Mouse (Mus musculus) kidney, adult 9 months (tissue): ENCODE results near the gene Kctd13.
A peak's percentile ranks its signal among the peaks of the same experiment; 100 is the strongest.
"Not testable (repeated sequence)": the region's sequence is repeated elsewhere in the genome, so short reads cannot be mapped to it uniquely, and the experiment has no call there.

Source experiments
- DNase-seq: peaks from one replicate; pipeline ENCODE4 v3.0.0; 2022

Gene Kctd13

GRCm38 (mm10) chr7:126928384-126929037 lies at the start of gene Kctd13:
Kctd13 (plus strand) TSS chr7:126928879.
- peak; percentile 93 for DNase-seq

- peak; percentile 72 for DNase-seq
Observed at GRCm38 (mm10) chr7:126881040-126881439, 47.6 kb upstream of the Kctd13 start.

DNA sequence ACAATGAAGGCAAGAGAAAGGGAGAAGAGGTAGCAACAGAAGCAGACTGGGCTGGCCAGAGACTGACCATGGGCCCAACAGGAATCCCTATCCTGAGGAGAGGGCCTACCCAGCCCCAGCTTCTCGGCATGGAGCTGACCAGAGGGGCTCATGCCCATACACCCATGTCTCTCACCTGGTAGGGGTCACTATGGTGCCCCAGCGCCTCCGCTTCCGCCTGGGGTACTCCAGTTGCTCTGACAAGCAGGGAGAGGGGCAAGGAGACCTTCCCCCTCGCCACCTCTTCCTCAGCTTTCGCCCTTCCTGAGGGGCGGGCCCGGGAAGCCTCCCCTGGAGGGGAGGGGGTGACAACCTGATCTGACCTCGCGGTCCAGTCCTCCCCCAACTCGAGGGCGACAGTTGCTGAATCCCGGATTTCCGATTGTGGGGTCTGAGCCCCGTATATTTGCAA lies 44.9 kb upstream of the Kctd13 start:
- DNase-seq, result peak; percentile 42

DNA sequence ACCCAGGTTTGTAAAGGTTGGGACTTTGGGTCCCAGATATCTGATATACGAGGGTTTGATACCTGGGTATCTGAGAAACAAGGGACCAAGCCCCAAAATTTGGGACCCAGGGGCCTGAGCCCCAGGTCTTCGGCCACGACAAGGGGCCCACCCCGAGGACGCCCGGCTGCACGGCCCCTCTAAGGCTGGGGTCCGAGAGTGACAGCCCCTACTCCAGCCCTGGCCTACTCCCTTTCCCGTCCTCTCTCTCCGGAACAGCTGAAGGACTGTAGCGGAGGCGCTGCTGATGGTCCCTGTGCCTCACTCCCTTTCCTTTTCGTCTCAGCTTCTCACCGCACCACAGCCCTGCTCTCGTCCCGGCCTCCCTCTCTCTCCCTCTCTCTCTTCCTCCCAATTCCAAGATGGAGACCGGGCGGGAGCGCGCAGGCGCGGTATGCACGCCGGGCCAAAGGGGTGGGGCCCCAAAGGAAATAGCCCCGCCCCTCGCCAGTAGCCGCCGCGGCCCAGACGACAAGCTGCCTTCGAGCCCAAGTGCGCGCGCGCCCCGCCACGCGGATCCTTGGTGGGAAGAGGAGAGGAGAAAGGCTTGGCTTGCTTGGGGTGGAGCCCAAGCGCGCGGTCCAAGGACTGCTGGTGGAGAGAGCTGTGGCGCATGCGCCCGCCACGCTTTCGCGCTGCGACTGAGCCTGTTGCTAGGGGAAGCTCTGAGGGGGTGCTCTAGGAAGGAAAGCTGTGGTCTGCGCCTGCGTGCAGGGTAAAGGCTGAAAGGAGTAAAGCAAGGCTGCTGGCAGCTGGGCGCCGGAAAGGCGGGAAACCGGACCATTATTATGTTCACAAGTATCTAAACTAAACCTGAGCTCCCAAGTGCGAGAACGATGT lies 44.2 kb upstream of the Kctd13 start, which contains the start of gene Taok2:
Taok2 (minus strand) TSS at position 418 of the 879 bp plus-strand sequence.
- peak; percentile 99 for DNase-seq

DNA sequence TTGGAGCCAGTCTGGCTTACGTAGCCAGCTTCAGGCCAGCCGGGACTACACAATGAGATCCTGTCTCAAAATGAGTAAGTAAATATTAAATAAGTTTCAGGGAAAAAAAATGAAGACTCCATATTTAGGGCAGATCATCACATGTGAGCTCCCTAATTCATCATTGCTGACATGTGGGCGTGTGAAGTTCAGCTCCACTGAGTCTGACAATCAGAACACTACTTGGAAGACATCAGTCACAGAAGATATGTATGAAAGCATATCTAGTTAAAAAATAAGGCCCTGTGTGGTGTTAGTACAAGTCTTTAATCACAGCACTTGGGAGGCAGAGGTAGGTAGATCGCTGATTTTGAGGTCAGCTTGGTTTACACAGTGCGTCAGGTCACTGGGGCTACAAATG lies 41.4 kb upstream of the Kctd13 start:
- no peak for DNase-seq

DNA sequence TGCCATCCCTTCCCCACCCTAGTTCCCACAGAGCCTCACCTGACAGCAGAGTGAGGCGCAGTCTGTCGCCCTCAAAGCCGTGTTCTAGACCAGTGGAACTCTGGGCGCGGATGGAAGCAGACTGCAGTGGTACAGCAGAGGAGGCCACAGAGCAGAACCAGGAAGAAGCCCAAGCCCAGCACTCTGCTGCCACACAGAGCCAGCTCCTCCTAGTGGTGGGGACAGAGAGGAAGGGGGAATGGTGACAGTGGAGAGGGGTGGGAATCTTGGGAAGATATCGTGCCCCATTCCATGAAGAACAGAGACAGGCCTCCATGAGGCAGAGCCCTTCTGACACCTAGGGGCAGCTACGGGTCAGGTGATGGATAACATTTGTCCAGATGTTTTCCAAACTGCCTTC lies 39.8 kb upstream of the Kctd13 start:
- DNase-seq, result no peak

- no peak for DNase-seq
Observed at GRCm38 (mm10) chr7:126896912-126897311, 31.8 kb upstream of the Kctd13 start.

GRCm38 (mm10) chr7:126897390-126898101 lies 31.1 kb upstream of the Kctd13 start:
- peak; percentile 48 for DNase-seq

- peak; percentile 96 for DNase-seq
Observed at GRCm38 (mm10) chr7:126898102-126898990, 30.3 kb upstream of the Kctd13 start.

GRCm38 (mm10) chr7:126899781-126900180 lies 28.9 kb upstream of the Kctd13 start:
- not testable (repeated sequence) for DNase-seq

GRCm38 (mm10) chr7:126905590-126905989 lies 23.1 kb upstream of the Kctd13 start:
- no peak for DNase-seq

GRCm38 (mm10) chr7:126914844-126915243 lies 13.8 kb upstream of the Kctd13 start:
- no peak for DNase-seq

- DNase-seq, result peak; percentile 65
Observed at GRCm38 (mm10) chr7:126918356-126918755, 10.3 kb upstream of the Kctd13 start.

GRCm38 (mm10) chr7:126919973-126920372 lies 8.7 kb upstream of the Kctd13 start:
- no peak for DNase-seq

- DNase-seq, result peak; percentile 87
Observed at GRCm38 (mm10) chr7:126921563-126921962, 7.1 kb upstream of the Kctd13 start.

GRCm38 (mm10) chr7:126922624-126923060 lies 6.0 kb upstream of the Kctd13 start, which contains the start of gene Tmem219:
Tmem219 (minus strand) TSS chr7:126922917.
- DNase-seq, result peak; percentile 93

- no peak for DNase-seq
Observed at GRCm38 (mm10) chr7:126923999-126924398, 4.7 kb upstream of the Kctd13 start.

GRCm38 (mm10) chr7:126926299-126926698 lies 2.4 kb upstream of the Kctd13 start:
- no peak for DNase-seq

DNA sequence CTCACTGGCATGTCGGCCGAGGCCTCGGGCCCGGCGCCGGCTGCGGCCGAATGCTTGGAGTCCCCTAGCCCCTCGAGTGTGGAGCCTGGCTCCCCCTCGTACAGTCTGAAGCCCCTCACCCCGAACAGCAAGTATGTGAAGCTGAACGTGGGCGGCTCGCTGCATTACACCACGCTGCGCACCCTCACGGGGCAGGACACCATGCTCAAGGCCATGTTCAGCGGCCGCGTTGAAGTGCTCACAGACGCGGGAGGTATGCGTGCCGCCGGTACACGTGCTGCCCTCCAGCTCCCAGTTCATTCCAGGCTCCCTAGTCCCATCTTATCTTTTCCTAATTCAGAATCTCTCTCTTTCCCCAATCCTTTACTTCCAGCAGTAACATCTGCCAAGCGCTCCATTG lies 367 bp downstream of the Kctd13 start:
- no peak for DNase-seq

GRCm38 (mm10) chr7:126932652-126933051 lies 4.0 kb downstream of the Kctd13 start:
- no peak for DNase-seq

- DNase-seq, result no peak
Observed at GRCm38 (mm10) chr7:126941171-126941570, 12.5 kb downstream of the Kctd13 start.

- DNase-seq, result no peak
Observed at GRCm38 (mm10) chr7:126941801-126942200, 13.1 kb downstream of the Kctd13 start.
